Mouse (Mus musculus) midbrain, embryonic 14.5 days (tissue): Measurements from ENCODE around the gene Gabrr3. TPM values are rescaled to one million over a fixed set of nuclear protein-coding genes. Genes with fewer than 3 reads are reported as not detected.

ENCODE experiments used
- ATAC-seq: fragments of 200-750 bp; cut with Nextera tagmentation; 2 replicates; pipeline ENCODE4 v1.8.0; 2017; ENCODE audit warnings: moderate number of reproducible peaks, moderate library complexity; ENCODE audit not compliant: low FRiP score, low TSS enrichment
- DNase-seq: peaks from one replicate; pipeline ENCODE4 v3.0.0-alpha.2; 2015
- H3K27ac ChIP-seq: fragments of 300-500 bp; sonication (generic); replicated peaks from 2 replicates; pipeline ENCODE4 v1.5.1; 2014; ENCODE audit warnings: mild to moderate bottlenecking, low read depth, low read length, moderate library complexity
- H3K27me3 ChIP-seq: fragments of 300-500 bp; sonication (generic); 2 replicates; pipeline ENCODE4 v1.6.1; 2014; ENCODE audit warnings: low read length, control low read depth, mixed read lengths; ENCODE audit not compliant: control insufficient read depth, insufficient read depth
- H3K36me3 ChIP-seq: fragments of 300-500 bp; sonication (generic); 2 replicates; pipeline ENCODE4 v1.6.1; 2014; ENCODE audit warnings: low read length, control low read depth; ENCODE audit not compliant: control insufficient read depth, insufficient read depth
- H3K4me1 ChIP-seq: fragments of 300-500 bp; sonication (generic); 2 replicates; pipeline ENCODE4 v1.6.1; 2014; ENCODE audit warnings: mild to moderate bottlenecking, antibody characterized with exemption, low read length, control low read depth; ENCODE audit not compliant: control insufficient read depth, insufficient read depth
- H3K4me2 ChIP-seq: fragments of 300-500 bp; sonication (generic); 2 replicates; pipeline ENCODE4 v1.6.1; 2014; ENCODE audit warnings: mild to moderate bottlenecking, low read length, moderate library complexity
- H3K4me3 ChIP-seq: fragments of 300-500 bp; sonication (generic); replicated peaks from 2 replicates; pipeline ENCODE4 v1.5.1; 2014; ENCODE audit warnings: low read depth, low read length
- H3K9ac ChIP-seq: fragments of 300-500 bp; sonication (generic); replicated peaks from 2 replicates; pipeline ENCODE4 v1.6.1; 2014; ENCODE audit warnings: mild to moderate bottlenecking, low read length, moderate library complexity
- H3K9me3 ChIP-seq: fragments of 300-500 bp; sonication (generic); 2 replicates; pipeline ENCODE4 v1.6.1; 2016; ENCODE audit warnings: low read length, control low read depth, mixed read lengths; ENCODE audit not compliant: control insufficient read depth
- WGBS: fragments of 180-500 bp; shearing (Covaris S2); extraction: QIAGEN DNeasy Blood & Tissue Kit; methylation state at CpG from one replicate; pipeline ENCODE4 v1.1.7; 2014; 5-methylcytosine and 5-hydroxymethylcytosine counted together
- polyA plus RNA-seq: library from polyadenylated mRNA; unstranded; fragments of >200 nt; fragmentation: Nextera tagmentation; extraction: Ambion mirVana; gene quantifications from 2 replicates; pipeline ENCODE4 v1.2.1, GENCODE M21; 2014

Gabrr3 gene
- polyA plus RNA-seq, 1 experiment from 2014 or later: 0.08 TPM

- 90% methylated on average over 3 of the region's 3 CpGs for WGBS
- Histone ChIP-seq H3K36me3 (no peaks in the 10 kb centered on the region), H3K4me2 (no peak overlapping the region), H3K9ac (no peak overlapping the region), H3K4me1 (no peaks in the 10 kb centered on the region), H3K9me3 (no peaks in the 10 kb centered on the region), H3K4me3 (no peak overlapping the region), H3K27ac (no peak overlapping the region), H3K27me3 (no peaks in the 10 kb centered on the region)
- no peak for DNase-seq
- ATAC-seq: no peak
Observed at GRCm38 (mm10) chr16:59477955-59478354, 70.8 kb downstream of the Gabrr3 start.

GRCm38 (mm10) chr16:59487239-59487638 is 80.1 kb downstream of the Gabrr3 start:
- 92% methylated on average over 7 of the region's 7 CpGs for WGBS
- ATAC-seq: no peak

GRCm38 (mm10) chr16:59487975-59488548 is 80.9 kb downstream of the Gabrr3 start:
- ATAC-seq: no peak
- DNase-seq: no peak

More at GRCm38 (mm10) chr16:59487239-59487638, 80.1 kb downstream of the Gabrr3 start:
- H3K4me3 ChIP-seq: no peak overlapping the region
- H3K27me3 ChIP-seq: no peaks in the 10 kb centered on the region
- no peak overlapping the region for H3K27ac ChIP-seq
- no peak overlapping the region for H3K9ac ChIP-seq
- H3K4me1 ChIP-seq: no peaks in the 10 kb centered on the region
- H3K36me3 ChIP-seq: peaks cover 6% of the 10 kb centered on the region; the same call in 1 of the 2 replicates
- no peak for DNase-seq
- H3K4me2 ChIP-seq: no peak overlapping the region
- no peaks in the 10 kb centered on the region for H3K9me3 ChIP-seq

GRCm38 (mm10) chr16:59493199-59493598 is 86.1 kb downstream of the Gabrr3 start:
- WGBS: 95% methylated on average over 14 of the region's 14 CpGs
- H3K4me3 ChIP-seq: no peak overlapping the region
- H3K36me3 ChIP-seq: peaks cover 10% of the 10 kb centered on the region; the same call in 1 of the 2 replicates
- DNase-seq (no peak), ATAC-seq (no peak)
- no peak overlapping the region for H3K9ac ChIP-seq
- no peak overlapping the region for H3K27ac ChIP-seq
- H3K27me3 ChIP-seq: no peaks in the 10 kb centered on the region
- H3K4me2 ChIP-seq: no peak overlapping the region
- H3K4me1 ChIP-seq: no peaks in the 10 kb centered on the region
- H3K9me3 ChIP-seq: no peaks in the 10 kb centered on the region

More at GRCm38 (mm10) chr16:59487975-59488548, 80.9 kb downstream of the Gabrr3 start:
- WGBS: 93% methylated on average over 9 of the region's 9 CpGs
- no peaks in the 10 kb centered on the region for H3K4me1 ChIP-seq
- H3K9me3 ChIP-seq: no peaks in the 10 kb centered on the region
- no peak overlapping the region for H3K9ac ChIP-seq
- peaks cover 7% of the 10 kb centered on the region; the same call in 1 of the 2 replicates for H3K36me3 ChIP-seq
- no peak overlapping the region for H3K4me3 ChIP-seq
- no peaks in the 10 kb centered on the region for H3K27me3 ChIP-seq
- H3K4me2 ChIP-seq: no peak overlapping the region
- no peak overlapping the region for H3K27ac ChIP-seq

- Histone ChIP-seq H3K4me2 (no peak overlapping the region), H3K27ac (no peak overlapping the region), H3K9me3 (no peaks in the 10 kb centered on the region), H3K36me3 (0 out of 2 replicates have a peak, but pooled peaks cover 4% of the 10 kb centered on the region), H3K9ac (no peak overlapping the region), H3K4me1 (no peaks in the 10 kb centered on the region), H3K27me3 (no peaks in the 10 kb centered on the region), H3K4me3 (no peak overlapping the region)
- ATAC-seq (no peak), DNase-seq (no peak)
- 91% methylated on average over 1 of the region's 1 CpGs for WGBS
Observed at GRCm38 (mm10) chr16:59497947-59498346, 90.8 kb downstream of the Gabrr3 start.

- Histone ChIP-seq H3K4me1 (no peaks in the 10 kb centered on the region), H3K9ac (no peak overlapping the region), H3K27me3 (no peaks in the 10 kb centered on the region), H3K27ac (no peak overlapping the region), H3K4me2 (no peak overlapping the region), H3K9me3 (no peaks in the 10 kb centered on the region), H3K4me3 (no peak overlapping the region), H3K36me3 (no peaks in the 10 kb centered on the region)
- no peak for DNase-seq
- no peak for ATAC-seq
- 93% methylated on average over 3 of the region's 3 CpGs for WGBS
Observed at GRCm38 (mm10) chr16:59499180-59499579, 92.0 kb downstream of the Gabrr3 start.

- no peak for ATAC-seq
- DNase-seq: no peak
- H3K9ac ChIP-seq: no peak overlapping the region
- 92% methylated on average over 5 of the region's 5 CpGs for WGBS
- H3K9me3 ChIP-seq: no peaks in the 10 kb centered on the region
- no peaks in the 10 kb centered on the region for H3K36me3 ChIP-seq
- H3K4me1 ChIP-seq: no peaks in the 10 kb centered on the region
- no peak overlapping the region for H3K4me2 ChIP-seq
- no peak overlapping the region for H3K27ac ChIP-seq
- no peak overlapping the region for H3K4me3 ChIP-seq
- H3K27me3 ChIP-seq: no peaks in the 10 kb centered on the region
Observed at GRCm38 (mm10) chr16:59509830-59510229, 102.7 kb downstream of the Gabrr3 start.

Other genes with a start within 250 kb of the Gabrr3 start
- gene Olfr196, start 236.9 kb upstream of the Gabrr3 start, polyA plus RNA-seq: not detected in 2 replicates
- gene Olfr198, start 203.8 kb upstream of the Gabrr3 start, polyA plus RNA-seq: not detected in 2 replicates
- not detected in 2 replicates for gene Olfr199, start 187.6 kb upstream of the Gabrr3 start, polyA plus RNA-seq
- not detected in 2 replicates for gene Olfr201, start 134.7 kb upstream of the Gabrr3 start, polyA plus RNA-seq
- gene Olfr202, start 120.5 kb upstream of the Gabrr3 start, polyA plus RNA-seq: not detected in 2 replicates
- gene Olfr203, start 108.5 kb upstream of the Gabrr3 start, polyA plus RNA-seq: not detected in 2 replicates
- not detected in 2 replicates for gene Olfr204, start 89.1 kb upstream of the Gabrr3 start, polyA plus RNA-seq
- gene Olfr205, start 76.2 kb upstream of the Gabrr3 start, polyA plus RNA-seq: not detected in 2 replicates
- not detected in 2 replicates for gene Olfr206, start 58.1 kb upstream of the Gabrr3 start, polyA plus RNA-seq
- gene Olfr209, start 43.3 kb upstream of the Gabrr3 start, polyA plus RNA-seq: not detected in 2 replicates
- 10.6 and 12.3 TPM in 2 replicates for gene Riox2, start 64.4 kb downstream of the Gabrr3 start, polyA plus RNA-seq
- 2.1 and 3.1 TPM in 2 replicates for gene Crybg3, start 193.6 kb downstream of the Gabrr3 start, polyA plus RNA-seq
- gene Arl6, start 232.1 kb downstream of the Gabrr3 start, polyA plus RNA-seq: 57.0 and 59.2 TPM in 2 replicates